Mouse (Mus musculus): ENCODE measurements around the gene Slc26a3. TPM values are rescaled to one million over a fixed set of nuclear protein-coding genes. Genes with fewer than 3 reads are reported as not detected.
"Not testable (repeated sequence)": the region's sequence is repeated elsewhere in the genome, so short reads cannot be mapped to it uniquely, and the experiment has no call there.

Slc26a3 gene
- polyA plus RNA-seq, 1 experiment from 2014 or later: 61.6 TPM

DNA sequence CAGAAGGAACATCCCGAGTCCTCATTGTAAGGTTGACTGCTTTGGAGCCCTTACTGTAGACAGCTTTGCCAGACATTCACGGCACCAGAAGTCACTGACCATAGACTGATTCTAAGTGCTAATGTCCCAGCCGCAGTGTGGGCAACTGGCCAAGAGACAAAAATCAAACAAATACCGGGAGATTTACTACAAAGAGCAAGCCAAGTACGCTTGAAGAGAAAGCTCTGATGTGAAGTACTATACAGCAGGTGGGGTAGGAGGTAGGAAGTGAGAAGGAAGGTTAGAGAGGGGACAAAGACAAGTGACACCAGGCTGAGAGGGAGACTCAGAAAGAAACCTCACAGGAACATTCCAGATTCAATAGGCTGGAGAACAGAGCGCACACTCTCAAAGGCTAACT is 54.2 kb downstream of the Slc26a3 start:
- ATAC-seq: no peak

GRCm38 (mm10) chr12:31449341-31449740 is 58.7 kb downstream of the Slc26a3 start:
- ATAC-seq: no peak
- Histone ChIP-seq H3K27ac (ENCODE audit: low read depth, low read length) (no peak overlapping the region), H3K9me3 (ENCODE audit: control insufficient read depth) (no peaks in the 10 kb centered on the region), H3K4me1 (replicated peaks; ENCODE audit: control insufficient read depth, insufficient read depth, low read length) (no peaks in the 10 kb centered on the region), H3K36me3 (ENCODE audit: control insufficient read depth, insufficient read depth) (peaks cover 34% of the 10 kb centered on the region), H3K4me2 (replicated peaks; ENCODE audit: low read depth) (no peak overlapping the region), H3K9ac (ENCODE audit: low read depth, low read length) (no peak overlapping the region), H3K27me3 (replicated peaks; ENCODE audit: control insufficient read depth, insufficient read depth, low read length) (no peaks in the 10 kb centered on the region), H3K4me3 (ENCODE audit: low read depth, low read length) (no peak overlapping the region)
- no peak for TF ChIP-seq CTCF (IDR thresholded peaks at IDR 0.05; ENCODE audit: low read depth)
- WGBS: 65% methylated on average over 3 of the region's 3 CpGs

More for the DNA sequence above, 54.2 kb downstream of the Slc26a3 start:
- Histone ChIP-seq H3K27ac (ENCODE audit: low read depth, low read length) (0 out of 2 replicates have a peak overlapping the region, but pooled peaks have one; percentile 8), H3K27me3 (replicated peaks; ENCODE audit: control insufficient read depth, insufficient read depth, low read length) (no peaks in the 10 kb centered on the region), H3K9me3 (ENCODE audit: control insufficient read depth) (no peaks in the 10 kb centered on the region), H3K36me3 (ENCODE audit: control insufficient read depth, insufficient read depth) (0 out of 2 replicates have a peak, but pooled peaks cover 9% of the 10 kb centered on the region), H3K4me3 (ENCODE audit: low read depth, low read length) (no peak overlapping the region), H3K4me1 (replicated peaks; ENCODE audit: control insufficient read depth, insufficient read depth, low read length) (no peaks in the 10 kb centered on the region), H3K9ac (ENCODE audit: low read depth, low read length) (no peak overlapping the region), H3K4me2 (replicated peaks; ENCODE audit: low read depth) (peak overlapping the region; percentile 55; the same call in 1 of the 2 replicates)
- TF ChIP-seq CTCF (IDR thresholded peaks at IDR 0.05; ENCODE audit: low read depth): no peak
- 46% methylated on average over 6 of the region's 6 CpGs for WGBS

DNA sequence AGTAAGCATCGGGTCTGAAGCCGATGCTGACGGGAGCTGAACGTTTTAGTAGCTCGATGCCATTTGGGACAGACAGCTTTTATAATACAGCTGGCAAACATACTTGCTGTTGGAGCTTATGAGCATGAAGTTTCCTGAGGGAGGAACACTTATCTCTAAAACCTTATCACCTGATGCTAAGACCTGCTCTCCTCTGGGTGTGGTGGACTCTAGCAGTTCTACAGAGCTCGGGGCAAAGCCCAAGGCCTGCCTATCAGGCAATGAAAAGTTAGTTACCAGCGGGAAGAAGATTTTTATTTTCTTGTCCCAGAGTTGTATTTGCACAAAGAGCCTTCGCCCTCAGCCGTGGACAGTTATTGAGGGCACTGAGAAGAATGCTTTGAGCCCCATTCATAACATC is 65.6 kb downstream of the Slc26a3 start:
- WGBS: 39% methylated on average over 9 of the region's 9 CpGs
- Histone ChIP-seq H3K4me2 (replicated peaks; ENCODE audit: low read depth) (no peak overlapping the region), H3K27me3 (replicated peaks; ENCODE audit: control insufficient read depth, insufficient read depth, low read length) (no peaks in the 10 kb centered on the region), H3K36me3 (ENCODE audit: control insufficient read depth, insufficient read depth) (peaks cover 17% of the 10 kb centered on the region; the same call in 1 of the 2 replicates), H3K9ac (ENCODE audit: low read depth, low read length) (no peak overlapping the region), H3K27ac (ENCODE audit: low read depth, low read length) (peak overlapping the region; percentile 58; the same call in 1 of the 2 replicates), H3K4me1 (replicated peaks; ENCODE audit: control insufficient read depth, insufficient read depth, low read length) (0 out of 2 replicates have a peak, but pooled peaks cover 6% of the 10 kb centered on the region), H3K4me3 (ENCODE audit: low read depth, low read length) (no peak overlapping the region), H3K9me3 (ENCODE audit: control insufficient read depth) (no peaks in the 10 kb centered on the region)
- TF ChIP-seq CTCF (IDR thresholded peaks at IDR 0.05; ENCODE audit: low read depth): no peak
- ATAC-seq: peak; percentile 50; the same call in 1 of the 2 replicates

DNA sequence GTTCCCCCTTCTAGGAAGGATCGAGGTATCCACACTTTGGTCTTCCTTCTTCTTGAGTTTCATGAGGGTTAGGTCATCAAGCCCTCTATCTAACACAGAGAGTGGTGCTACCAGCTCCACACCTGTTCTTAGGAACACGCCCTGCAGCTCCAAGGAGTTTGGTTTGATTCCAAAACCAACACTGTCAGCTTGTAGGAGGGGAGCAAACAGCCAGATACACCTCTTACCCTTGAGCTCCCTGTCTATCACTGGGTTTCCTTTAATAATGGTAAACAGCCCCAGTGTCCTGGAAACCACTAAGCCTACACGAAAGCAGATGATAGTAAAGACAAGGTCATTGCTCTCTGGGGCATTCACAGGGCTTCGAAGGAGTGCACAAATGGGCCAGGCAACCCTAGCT is 67.8 kb downstream of the Slc26a3 start:
- TF ChIP-seq CTCF (IDR thresholded peaks at IDR 0.05; ENCODE audit: low read depth): no peak
- H3K27ac ChIP-seq (ENCODE audit: low read depth, low read length): peak overlapping the region; percentile 57
- H3K4me2 ChIP-seq (replicated peaks; ENCODE audit: low read depth): no peak overlapping the region
- no peaks in the 10 kb centered on the region for H3K27me3 ChIP-seq (replicated peaks; ENCODE audit: control insufficient read depth, insufficient read depth, low read length)
- peak; percentile 63 for ATAC-seq
- 25% methylated on average over 4 of the region's 4 CpGs for WGBS
- H3K9ac ChIP-seq (ENCODE audit: low read depth, low read length): no peak overlapping the region
- 0 out of 2 replicates have a peak, but pooled peaks cover 6% of the 10 kb centered on the region for H3K4me1 ChIP-seq (replicated peaks; ENCODE audit: control insufficient read depth, insufficient read depth, low read length)
- H3K4me3 ChIP-seq (ENCODE audit: low read depth, low read length): no peak overlapping the region
- H3K9me3 ChIP-seq (ENCODE audit: control insufficient read depth): no peaks in the 10 kb centered on the region
- H3K36me3 ChIP-seq (ENCODE audit: control insufficient read depth, insufficient read depth): peaks cover 7% of the 10 kb centered on the region; the same call in 1 of the 2 replicates

DNA sequence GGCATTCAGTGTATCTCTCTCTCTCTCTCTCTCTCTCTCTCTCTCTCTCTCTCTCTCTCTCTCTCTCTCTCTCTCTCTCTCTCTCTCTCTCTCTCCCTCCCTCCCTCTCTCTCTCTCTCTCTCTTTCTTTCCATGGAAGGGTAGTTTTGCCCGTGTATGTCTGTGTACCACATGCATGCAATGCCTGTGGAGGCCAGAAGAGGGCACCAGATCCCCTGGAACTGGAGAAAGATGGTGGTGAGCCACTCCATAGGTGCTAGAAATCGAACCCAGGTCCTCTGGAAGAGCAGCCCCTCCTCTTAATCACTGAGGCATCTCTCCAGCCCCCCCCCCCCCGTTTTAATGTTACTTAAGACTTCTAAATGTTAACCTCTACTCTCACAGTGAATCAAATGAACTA is 69.6 kb downstream of the Slc26a3 start:
- H3K4me3 ChIP-seq (ENCODE audit: low read depth, low read length); ATAC-seq; H3K4me2 ChIP-seq (replicated peaks; ENCODE audit: low read depth); H3K9me3 ChIP-seq (ENCODE audit: control insufficient read depth); H3K27ac ChIP-seq (ENCODE audit: low read depth, low read length); H3K4me1 ChIP-seq (replicated peaks; ENCODE audit: control insufficient read depth, insufficient read depth, low read length); H3K9ac ChIP-seq (ENCODE audit: low read depth, low read length); H3K36me3 ChIP-seq (ENCODE audit: control insufficient read depth, insufficient read depth); H3K27me3 ChIP-seq (replicated peaks; ENCODE audit: control insufficient read depth, insufficient read depth, low read length): not testable (repeated sequence)
- TF ChIP-seq CTCF (IDR thresholded peaks at IDR 0.05; ENCODE audit: low read depth): peak; percentile 71
- 60% methylated on average over 3 of the region's 3 CpGs for WGBS

DNA sequence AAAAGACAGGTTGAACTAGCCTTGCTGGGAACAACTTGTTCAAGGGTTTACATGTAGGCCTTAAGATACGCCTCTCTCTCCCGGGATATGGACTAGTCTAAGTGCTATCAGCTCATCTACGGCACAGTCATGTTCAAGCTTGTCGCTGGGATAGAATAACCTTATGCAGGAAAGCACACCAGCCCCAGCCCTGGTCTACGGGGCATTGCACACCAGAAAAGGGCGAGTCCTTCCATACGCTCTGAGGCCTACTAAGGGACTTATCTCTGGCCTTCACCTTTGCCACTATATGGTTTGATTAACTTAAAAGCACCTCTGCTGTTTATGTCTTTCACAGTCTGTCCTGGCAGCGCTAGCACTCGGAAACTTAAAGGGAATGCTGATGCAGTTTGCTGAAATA is 70.7 kb downstream of the Slc26a3 start:
- no peaks in the 10 kb centered on the region for H3K27me3 ChIP-seq (replicated peaks; ENCODE audit: control insufficient read depth, insufficient read depth, low read length)
- TF ChIP-seq CTCF (IDR thresholded peaks at IDR 0.05; ENCODE audit: low read depth): no peak
- H3K36me3 ChIP-seq (ENCODE audit: control insufficient read depth, insufficient read depth): no peaks in the 10 kb centered on the region; the same call in 1 of the 2 replicates
- H3K4me1 ChIP-seq (replicated peaks; ENCODE audit: control insufficient read depth, insufficient read depth, low read length): 0 out of 2 replicates have a peak, but pooled peaks cover 6% of the 10 kb centered on the region
- no peak overlapping the region for H3K4me3 ChIP-seq (ENCODE audit: low read depth, low read length)
- no peaks in the 10 kb centered on the region for H3K9me3 ChIP-seq (ENCODE audit: control insufficient read depth)
- 50% methylated on average over 9 of the region's 9 CpGs for WGBS
- H3K27ac ChIP-seq (ENCODE audit: low read depth, low read length): peak overlapping the region; percentile 78
- H3K4me2 ChIP-seq (replicated peaks; ENCODE audit: low read depth): no peak overlapping the region
- peak; percentile 79 for ATAC-seq
- no peak overlapping the region for H3K9ac ChIP-seq (ENCODE audit: low read depth, low read length)

All from intestine, postnatal 0 days (tissue).